Mouse (Mus musculus) retina, postnatal 7 days (tissue): ENCODE measurements at regions not wholly inside any gene's neighbourhood (a gene's known extent, or its start where the extent isn't known, plus 50 kb on each side); places are given as distances from the start of the nearest gene placed in this dataset.
"Not testable (repeated sequence)": the region's sequence is repeated elsewhere in the genome, so short reads cannot be mapped to it uniquely, and the experiment has no call there.

ENCODE experiments used
- DNase-seq: peaks from one replicate; pipeline ENCODE4 v3.0.0-alpha.2; 2012; ENCODE audit warnings: low read depth, low spot score

GRCm38 (mm10) chr12:106308956-106309610 lies 299.1 kb downstream of the Vrk1 start:
- no peak for DNase-seq

DNA sequence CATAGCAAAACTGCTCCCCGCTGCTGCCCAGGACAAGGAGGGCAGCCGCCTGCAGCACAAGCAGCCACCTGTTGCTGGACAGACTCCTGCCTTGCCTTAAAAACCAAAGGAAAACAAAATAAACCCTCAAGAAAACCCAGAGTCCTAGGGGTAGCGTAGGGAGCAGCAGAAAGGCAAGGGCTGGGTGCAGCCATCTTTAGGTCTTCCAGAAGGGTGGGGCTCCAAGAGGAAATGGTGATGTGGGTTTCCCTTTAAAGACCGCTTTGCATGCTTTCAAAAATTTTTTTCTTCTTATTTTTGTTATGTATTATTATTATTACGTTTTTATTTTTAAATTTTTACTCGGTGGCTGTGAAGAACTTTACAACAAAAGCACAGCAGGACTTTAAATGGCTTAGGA lies 300.1 kb downstream of the Vrk1 start:
- DNase-seq = no peak

GRCm38 (mm10) chr12:106310585-106311319 lies 300.7 kb downstream of the Vrk1 start:
- no peak for DNase-seq

DNA sequence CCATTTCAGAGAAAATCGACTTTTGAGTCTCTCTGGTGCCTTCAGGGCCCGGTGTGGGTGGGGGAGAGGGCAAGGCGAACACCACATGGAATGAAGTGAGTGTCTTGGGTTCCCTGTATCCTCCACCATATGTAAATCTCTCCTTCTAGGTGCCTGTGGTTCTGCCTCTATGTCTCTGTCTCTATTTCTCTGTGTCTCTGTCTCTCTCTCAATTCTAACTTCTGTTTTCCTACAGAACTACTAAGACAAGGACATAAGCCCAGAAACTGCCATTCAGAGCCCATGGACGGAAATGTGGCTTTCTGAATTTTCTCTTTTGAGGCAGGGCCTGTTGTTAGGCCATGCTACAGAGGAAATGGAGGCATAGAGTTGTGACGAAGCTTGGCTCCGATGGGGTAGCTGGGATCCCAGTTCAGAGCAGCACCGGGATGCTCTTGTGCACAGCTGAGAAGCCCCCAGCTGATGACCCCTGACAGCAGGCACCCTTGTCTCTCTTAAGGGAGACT lies 301.3 kb downstream of the Vrk1 start:
- no peak for DNase-seq

GRCm38 (mm10) chr12:106311831-106312600 lies 302.0 kb downstream of the Vrk1 start:
- no peak for DNase-seq

DNA sequence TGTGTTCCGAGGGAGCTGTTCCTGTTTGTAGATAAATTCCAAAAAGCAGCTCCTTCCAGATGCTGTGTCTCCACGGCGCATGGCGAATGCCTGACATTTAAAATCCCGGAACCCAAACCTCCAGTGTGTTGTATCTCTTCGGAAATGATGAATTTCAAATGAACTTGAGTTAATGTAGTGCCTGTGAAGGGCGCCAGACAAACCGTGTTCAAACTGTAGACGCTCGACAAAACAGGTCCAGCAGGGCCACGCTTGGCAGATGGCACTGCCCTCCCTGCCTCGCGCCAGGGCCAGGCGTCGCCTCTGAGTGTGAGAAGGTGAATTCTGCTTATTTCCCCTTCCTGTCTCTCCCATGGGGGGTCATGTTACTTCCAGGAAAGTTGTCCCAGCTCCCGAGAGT lies 307.7 kb downstream of the Vrk1 start:
- DNase-seq = no peak

DNA sequence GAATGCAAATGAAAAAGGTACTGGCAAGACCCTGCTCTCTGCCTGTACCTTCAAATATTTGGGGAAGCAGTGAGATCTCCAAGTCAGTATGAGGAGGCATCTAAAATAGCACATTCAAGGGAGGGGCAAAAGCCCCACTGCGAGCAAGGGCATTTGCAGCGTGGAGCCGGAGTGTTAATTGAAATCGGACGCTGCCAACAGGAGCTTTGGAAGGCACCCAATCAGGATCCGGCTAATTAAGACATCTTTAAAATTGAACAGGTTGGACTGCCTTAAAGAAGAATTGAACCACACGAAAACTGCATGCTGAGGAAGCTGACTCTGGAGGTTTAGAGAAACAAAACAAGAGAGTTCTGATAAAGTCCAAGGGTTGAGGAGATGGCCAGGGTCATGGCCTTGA lies 311.5 kb downstream of the Vrk1 start:
- DNase-seq = no peak

DNA sequence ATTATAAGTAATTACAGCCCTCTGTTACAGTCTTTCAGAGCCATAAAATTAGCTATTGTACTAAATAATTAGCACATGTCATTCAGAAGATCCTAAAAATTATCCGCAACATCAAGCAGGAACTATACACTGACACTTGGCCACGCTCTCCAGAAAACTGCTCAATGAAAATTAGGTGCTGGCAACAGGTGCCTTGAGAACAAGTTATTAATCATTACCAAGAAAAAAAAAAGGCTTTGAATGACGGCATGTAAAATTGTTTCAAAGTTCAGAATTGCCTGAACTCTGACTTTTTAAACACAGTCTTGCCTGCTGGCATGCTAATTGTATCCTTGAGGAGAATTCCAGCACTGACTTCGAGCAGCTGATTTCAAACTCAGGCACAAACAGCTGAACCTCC lies 316.6 kb downstream of the Vrk1 start:
- no peak for DNase-seq

- no peak for DNase-seq
Observed at GRCm38 (mm10) chr12:106327351-106327750, 317.3 kb downstream of the Vrk1 start.

GRCm38 (mm10) chr12:106357867-106358266 lies 347.8 kb downstream of the Vrk1 start:
- no peak for DNase-seq

DNA sequence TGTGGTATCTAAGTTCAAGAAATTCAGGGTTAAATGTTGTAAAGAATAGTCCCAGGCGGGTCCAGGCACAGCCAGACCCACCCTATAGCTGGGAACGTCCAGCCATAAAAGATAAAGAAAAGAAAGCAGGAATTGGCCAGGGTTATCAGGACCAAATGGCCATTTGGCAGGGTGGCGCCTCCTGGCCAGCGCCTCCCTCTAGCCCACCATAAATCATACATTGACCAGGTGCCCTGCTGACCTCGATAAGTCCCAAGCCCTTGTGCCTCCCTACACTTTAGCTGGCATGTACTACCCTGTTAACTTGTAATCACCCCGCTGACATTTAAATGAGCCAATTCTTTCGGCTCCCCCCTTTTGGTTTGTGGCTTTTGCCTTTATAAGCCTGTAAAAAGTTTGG lies 351.6 kb downstream of the Vrk1 start:
- not testable (repeated sequence) for DNase-seq

GRCm38 (mm10) chr12:106374840-106375375 lies 364.9 kb downstream of the Vrk1 start:
- no peak for DNase-seq

- no peak for DNase-seq
Observed at GRCm38 (mm10) chr12:106375886-106376285, 365.9 kb downstream of the Vrk1 start.

GRCm38 (mm10) chr12:106376783-106377182 lies 366.8 kb downstream of the Vrk1 start:
- no peak for DNase-seq

DNA sequence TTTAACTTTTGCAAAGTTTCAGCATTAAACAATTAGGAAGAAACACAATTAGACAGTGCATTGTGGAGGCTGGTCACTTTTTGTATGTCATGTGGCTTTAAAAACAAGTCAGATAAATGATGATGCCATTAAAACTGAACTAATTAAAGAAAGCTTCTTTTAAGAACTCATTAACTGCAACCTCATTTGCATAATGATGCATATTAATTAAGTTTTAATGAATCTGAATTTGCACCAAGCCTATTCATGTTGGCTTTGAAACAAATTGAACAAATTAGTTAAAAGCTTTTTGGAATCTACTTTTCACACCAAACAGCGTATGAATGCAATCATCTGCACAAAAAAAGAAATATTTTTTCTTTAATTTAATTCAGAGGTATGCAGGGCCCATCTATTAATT lies 367.3 kb downstream of the Vrk1 start:
- DNase-seq = no peak

DNA sequence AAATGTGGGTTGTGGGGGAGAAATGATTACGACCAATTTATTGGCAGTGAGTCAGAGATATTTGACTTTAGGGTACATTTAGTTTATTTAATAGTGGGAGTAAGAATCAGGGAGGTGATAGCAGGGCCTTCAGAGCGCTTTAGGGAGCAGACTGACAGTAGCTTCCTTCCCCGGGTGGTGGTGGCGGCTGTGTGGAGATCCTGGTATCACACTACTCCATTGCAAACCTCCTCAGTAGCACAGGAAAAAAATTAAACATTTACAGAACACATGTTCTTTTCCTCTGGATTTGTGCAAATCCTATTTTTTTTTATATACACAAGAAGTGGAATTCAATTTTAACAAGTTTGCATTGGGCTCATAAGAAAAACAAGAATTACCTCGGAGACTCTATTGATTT lies 367.7 kb downstream of the Vrk1 start:
- no peak for DNase-seq

GRCm38 (mm10) chr12:106378303-106379075 lies 368.5 kb downstream of the Vrk1 start:
- DNase-seq = no peak

GRCm38 (mm10) chr12:106379151-106379594 lies 369.1 kb downstream of the Vrk1 start:
- peak; percentile 23 for DNase-seq

GRCm38 (mm10) chr12:106379779-106380178 lies 369.8 kb downstream of the Vrk1 start:
- no peak for DNase-seq

GRCm38 (mm10) chr12:106381821-106382220 lies 371.8 kb downstream of the Vrk1 start:
- DNase-seq = no peak

DNA sequence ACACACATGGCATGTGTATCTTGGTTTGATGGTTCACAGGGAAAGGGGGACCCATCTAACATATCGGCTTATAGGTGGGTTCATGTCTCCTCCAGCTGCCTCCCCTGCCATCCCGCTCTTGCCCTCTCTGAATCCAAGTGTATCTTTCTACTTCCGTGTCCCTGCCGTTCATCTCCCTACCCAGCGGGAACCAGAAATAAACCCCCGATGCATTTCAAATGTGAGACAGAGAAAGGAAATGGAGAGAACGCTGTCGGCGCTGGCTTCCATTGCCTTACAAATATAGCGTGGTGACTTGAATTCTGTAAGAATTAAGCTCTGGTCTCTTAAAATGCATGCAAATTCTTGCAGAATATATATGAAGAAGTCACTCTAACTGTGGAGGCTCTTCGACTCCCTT lies 379.2 kb downstream of the Vrk1 start:
- no peak for DNase-seq
